Mouse (Mus musculus) mesoderm, embryonic 11.5 days (tissue): Measurements from ENCODE around the gene Adgrf2.
A peak's percentile ranks its signal among the peaks of the same experiment; 100 is the strongest.

Experiments used
- DNase-seq: peaks from one replicate; pipeline ENCODE4 v3.0.0-alpha.2; 2012; ENCODE audit warnings: low read depth, low spot score

Gene Adgrf2

GRCm38 (mm10) chr17:42741801-42742217, at the start of gene Adgrf2:
Gene Adgrf2, minus strand, starts transcription at chr17:42742179.
- DNase-seq: peak; percentile 3

DNA sequence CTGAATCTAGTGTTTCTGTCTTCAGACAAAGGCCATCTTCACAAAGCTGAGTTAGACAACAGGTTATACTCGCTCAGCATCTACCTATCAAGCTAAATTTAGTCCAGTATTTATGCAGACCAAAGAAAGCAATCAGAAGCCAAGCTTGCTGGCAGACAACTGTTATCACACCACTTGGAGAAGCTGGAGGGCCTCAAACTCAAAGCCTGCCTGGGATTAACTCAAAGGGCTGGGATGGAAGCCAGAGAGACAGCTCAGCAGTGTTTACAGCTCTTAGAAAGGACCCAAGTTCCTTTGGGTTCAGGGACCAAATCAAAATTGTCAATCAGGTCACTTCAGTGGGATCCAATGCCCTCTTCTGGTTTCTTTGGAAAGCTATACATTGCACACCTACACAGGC, 48.8 kb upstream of the Adgrf2 start:
- no peak for DNase-seq

- DNase-seq: no peak
Observed at GRCm38 (mm10) chr17:42789723-42790122, 47.7 kb upstream of the Adgrf2 start.

GRCm38 (mm10) chr17:42788686-42789453, 46.9 kb upstream of the Adgrf2 start:
- DNase-seq: no peak

GRCm38 (mm10) chr17:42782156-42782757, 40.3 kb upstream of the Adgrf2 start:
- DNase-seq: peak; percentile 79

GRCm38 (mm10) chr17:42753791-42754190, 11.8 kb upstream of the Adgrf2 start:
- no peak for DNase-seq

DNA sequence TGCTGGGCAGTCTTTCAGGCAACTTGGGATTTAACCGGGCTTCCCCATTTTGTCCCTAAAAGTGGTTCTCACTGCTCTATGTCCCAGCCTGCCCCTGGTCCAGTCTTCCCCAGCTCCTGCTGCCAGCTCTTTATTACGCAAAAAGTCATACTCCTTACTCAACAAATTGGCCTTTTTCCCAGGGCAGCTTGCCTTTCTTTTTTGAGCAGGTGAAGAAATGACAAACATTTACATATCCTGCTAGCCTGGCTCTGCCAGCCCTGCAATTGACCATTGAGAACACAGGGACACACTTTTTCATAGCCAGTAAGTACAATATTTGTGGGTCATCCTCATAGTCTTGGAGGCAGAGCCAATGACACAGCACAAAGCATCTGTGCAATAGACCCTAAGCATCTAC, 10.2 kb upstream of the Adgrf2 start:
- no peak for DNase-seq

DNA sequence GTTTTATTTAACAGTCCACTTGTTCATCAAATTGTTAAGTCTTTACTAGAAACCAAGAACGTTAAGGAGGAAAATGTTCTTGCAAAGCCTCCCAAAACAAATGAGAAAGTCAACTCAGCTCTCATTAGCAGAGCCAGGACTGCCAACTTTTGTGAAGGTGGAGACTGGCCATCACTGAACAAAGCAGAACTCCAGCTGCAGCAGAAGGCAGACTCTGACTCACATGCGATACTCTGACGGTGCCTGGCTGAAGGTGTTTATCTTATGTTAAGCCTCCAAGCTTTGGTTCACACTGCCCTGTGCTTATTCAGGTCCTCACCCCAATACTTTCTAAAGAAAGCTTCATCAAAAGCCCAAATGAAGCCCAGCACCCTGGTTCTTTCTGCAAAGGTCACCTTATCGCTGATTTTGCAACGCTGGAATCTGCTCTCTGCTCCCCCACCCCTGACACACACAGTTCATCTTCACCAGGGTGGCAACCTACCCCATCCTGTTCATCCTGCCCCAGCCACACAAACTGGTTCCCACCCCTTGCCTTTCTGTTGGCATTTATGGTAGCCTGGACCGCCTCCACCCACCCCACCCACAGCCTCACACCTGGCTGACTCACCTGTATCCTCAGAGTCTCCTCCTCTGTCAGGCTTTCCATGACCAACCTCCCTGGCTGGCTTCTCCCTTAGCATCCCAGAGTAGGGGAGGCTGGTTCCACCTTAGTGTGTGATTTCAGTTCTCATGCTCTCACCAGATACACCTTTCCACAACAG, 3.9 kb upstream of the Adgrf2 start:
- DNase-seq: no peak

DNA sequence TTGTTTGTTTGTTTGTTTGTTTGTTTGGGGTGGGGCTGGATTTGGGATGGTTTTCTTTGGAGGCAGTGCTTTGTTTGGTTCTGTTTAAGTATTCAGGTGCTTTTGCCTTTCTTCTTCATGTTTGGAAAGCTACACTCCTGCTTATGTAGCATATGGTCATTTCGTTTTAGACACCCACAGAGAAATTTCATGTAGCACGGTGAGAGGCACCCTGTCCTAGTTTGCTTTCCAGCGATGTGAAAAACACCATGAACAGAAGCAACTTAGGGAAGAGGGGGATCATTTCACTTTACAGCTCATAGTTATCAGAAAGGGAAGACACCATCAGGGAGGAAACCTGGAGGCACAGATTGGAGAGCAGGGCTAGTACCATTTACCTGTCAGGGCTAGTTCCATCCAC, 844 bp upstream of the Adgrf2 start:
- no peak for DNase-seq

DNA sequence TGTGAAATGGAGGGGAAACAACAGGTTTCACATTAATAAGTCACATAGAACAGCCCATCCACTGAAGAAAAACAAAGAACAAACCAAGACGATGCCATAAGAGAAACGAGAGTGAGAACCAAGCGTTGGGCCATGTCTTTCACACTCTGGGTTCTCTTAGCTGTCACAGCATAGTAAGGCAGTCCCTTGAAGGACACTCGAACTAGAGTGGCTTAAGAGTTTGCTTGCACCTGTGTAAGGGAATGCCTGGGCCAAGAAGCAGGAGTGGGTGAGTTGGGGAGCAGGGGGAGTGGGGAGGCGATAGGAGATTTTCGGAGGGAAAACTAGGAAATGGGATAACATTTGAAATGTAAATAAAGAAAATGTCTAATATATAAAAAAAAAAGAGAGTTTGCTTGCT, 3.2 kb downstream of the Adgrf2 start:
- no peak for DNase-seq

GRCm38 (mm10) chr17:42717161-42717560, 24.8 kb downstream of the Adgrf2 start:
- DNase-seq: peak; percentile 3

DNA sequence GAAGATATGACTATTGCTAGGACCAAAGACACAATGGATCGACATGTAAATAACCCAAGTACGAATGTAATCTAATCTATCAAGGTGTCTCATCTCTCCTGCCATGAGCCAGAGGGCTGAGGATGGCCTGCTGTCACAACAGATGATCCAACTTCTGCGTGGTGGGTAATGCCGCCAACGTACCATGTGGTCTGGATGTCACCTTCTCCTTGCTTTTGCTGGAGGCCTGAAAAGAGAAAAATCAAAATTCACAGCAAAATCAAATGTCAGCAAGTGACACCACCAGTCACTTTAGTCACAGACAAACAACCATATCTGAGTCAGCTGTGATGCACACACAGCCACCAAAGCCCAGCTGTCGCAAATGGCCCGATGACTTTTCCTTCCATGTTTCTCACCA, 27.0 kb downstream of the Adgrf2 start:
- no peak for DNase-seq

- DNase-seq: no peak
Observed at GRCm38 (mm10) chr17:42710717-42711116, 31.3 kb downstream of the Adgrf2 start.

DNA sequence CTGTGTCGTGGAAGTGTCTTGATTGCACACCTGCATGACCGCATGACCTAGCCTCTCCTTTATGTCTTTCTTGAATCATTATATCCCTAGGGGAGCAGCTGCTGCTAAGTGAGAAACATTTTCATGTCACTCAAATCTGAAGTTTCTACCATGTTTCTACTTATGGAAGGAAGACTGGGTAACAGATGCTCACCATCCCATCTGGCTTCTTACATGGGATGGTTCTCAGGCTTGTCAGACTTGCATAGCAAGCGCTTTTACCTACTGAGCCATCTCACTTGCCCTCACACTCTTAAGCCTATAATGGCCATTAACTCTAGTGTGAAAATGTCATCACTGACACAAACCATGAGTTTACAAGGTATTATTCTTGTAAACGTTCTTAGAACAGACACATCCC, 36.4 kb downstream of the Adgrf2 start:
- no peak for DNase-seq

GRCm38 (mm10) chr17:42702198-42702597, 39.8 kb downstream of the Adgrf2 start:
- no peak for DNase-seq

- DNase-seq: no peak
Observed at GRCm38 (mm10) chr17:42694730-42695129, 47.2 kb downstream of the Adgrf2 start.

DNA sequence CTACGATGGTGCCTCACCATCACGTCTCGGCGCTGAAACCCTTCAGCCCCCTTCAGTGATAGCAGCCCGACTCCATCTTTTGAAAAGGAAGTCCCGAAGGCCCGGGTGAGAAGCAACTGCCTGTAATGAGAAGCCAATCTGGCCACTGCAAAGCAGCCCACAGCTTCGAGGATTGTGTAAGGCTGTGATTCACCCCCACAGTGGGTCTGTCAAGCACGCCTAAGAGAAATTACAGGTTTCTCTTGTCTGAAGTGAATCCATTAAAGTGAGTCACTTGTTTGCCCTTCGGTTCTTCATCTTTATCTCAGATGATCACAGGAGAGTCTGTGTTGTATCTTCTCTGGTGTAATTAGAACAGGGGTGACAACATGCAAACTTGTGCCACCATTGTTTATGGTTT, 49.8 kb downstream of the Adgrf2 start, which contains the start of gene Adgrf4:
Gene Adgrf4 (minus strand): TSS at position 149 of the 400 bp plus-strand sequence.
- no peak for DNase-seq

GRCm38 (mm10) chr17:42690531-42690930, 51.4 kb downstream of the Adgrf2 start:
- DNase-seq: no peak
